Mouse (Mus musculus) mouse embryonic stem cell (cell line): ENCODE results near the gene Dip2c.

ENCODE experiments used
- in situ Hi-C, 2 experiments: fragments of 300-500 bp; cut with MboI; formaldehyde crosslinking; loops; 1 replicate in 1 of 2; 3 replicates in 1 of 2; pipeline ENCODE4 v1.14.3; 2019 to 2020; ENCODE audit warnings: low sequenced_read_pairs in 2 of 2, low pct_unique_long_range_greater_than_20kb in 1 of 2, mixed read lengths in 1 of 2; ENCODE audit not compliant: unreplicated experiment in 1 of 2

Gene Dip2c

GRCm38 (mm10) chr13:9684153-9684923 is 408.0 kb downstream of the Dip2c start:
- in situ Hi-C loops, result no loop called here

GRCm38 (mm10) chr13:9686261-9686660 is 409.9 kb downstream of the Dip2c start:
- in situ Hi-C loops, result no loop called here

- in situ Hi-C loops, result no loop called here
These were observed 410.4 kb downstream of the Dip2c start for GRCm38 (mm10) chr13:9686765-9687164.

- in situ Hi-C loops, result no loop called here
These were observed 413.0 kb downstream of the Dip2c start for GRCm38 (mm10) chr13:9689366-9689765.

- in situ Hi-C loops, result no loop called here
These were observed 416.5 kb downstream of the Dip2c start for GRCm38 (mm10) chr13:9692876-9693275.

GRCm38 (mm10) chr13:9694651-9695050 is 418.3 kb downstream of the Dip2c start:
- in situ Hi-C loops, result no loop called here

GRCm38 (mm10) chr13:9695403-9695802 is 419.1 kb downstream of the Dip2c start:
- in situ Hi-C loops, result no loop called here

- in situ Hi-C loops, result no loop called here
These were observed 419.5 kb downstream of the Dip2c start for GRCm38 (mm10) chr13:9695809-9696208.

- in situ Hi-C loops, result no loop called here
These were observed 421.0 kb downstream of the Dip2c start for GRCm38 (mm10) chr13:9697340-9697739.

GRCm38 (mm10) chr13:9702615-9703235 is 426.4 kb downstream of the Dip2c start:
- in situ Hi-C loops, result no loop called here

GRCm38 (mm10) chr13:9706720-9707119 is 430.4 kb downstream of the Dip2c start:
- in situ Hi-C loops, result no loop called here

- in situ Hi-C loops, result no loop called here
These were observed 432.3 kb downstream of the Dip2c start for GRCm38 (mm10) chr13:9708433-9709240.

- in situ Hi-C loops, result no loop called here
These were observed 436.1 kb downstream of the Dip2c start for GRCm38 (mm10) chr13:9712409-9712808.

- in situ Hi-C loops, result no loop called here
These were observed 436.6 kb downstream of the Dip2c start for GRCm38 (mm10) chr13:9712971-9713370.

- in situ Hi-C loops, result no loop called here
These were observed 437.3 kb downstream of the Dip2c start for GRCm38 (mm10) chr13:9713462-9714134.

GRCm38 (mm10) chr13:9715224-9715623 is 438.9 kb downstream of the Dip2c start:
- in situ Hi-C loops, result no loop called here
